Mouse (Mus musculus) lung, postnatal 36 days (tissue): ENCODE results near the gene Mylk3.
A peak's percentile ranks its signal among the peaks of the same experiment; 100 is the strongest.

Experiments used
- DNase-seq: peaks from one replicate; pipeline ENCODE4 v3.0.0; 2022; ENCODE audit warnings: mixed read lengths

Mylk3 gene

DNA sequence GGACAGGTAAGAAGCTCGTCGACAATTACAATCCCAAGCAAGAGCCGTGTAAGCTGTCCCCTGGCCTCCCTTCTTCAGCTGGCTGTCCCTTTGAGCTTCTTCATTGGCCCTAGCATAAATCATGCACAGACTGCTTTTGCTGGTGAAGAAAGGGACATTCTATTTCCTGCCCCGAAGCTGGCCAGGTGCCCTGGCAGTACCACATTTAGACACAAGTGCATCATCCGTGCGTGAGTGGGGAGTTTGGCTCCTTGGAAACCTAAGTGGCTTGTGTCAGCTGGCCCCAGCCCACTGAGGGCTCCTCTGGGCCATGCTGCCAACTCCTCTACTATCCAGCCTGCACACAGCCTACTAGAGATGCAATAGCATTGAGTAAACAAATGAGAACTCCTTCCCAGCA lies at the start of gene Mylk3:
Gene Mylk3, minus strand, starts transcription at position 141 of the 400 bp plus-strand sequence.
- no peak for DNase-seq

DNA sequence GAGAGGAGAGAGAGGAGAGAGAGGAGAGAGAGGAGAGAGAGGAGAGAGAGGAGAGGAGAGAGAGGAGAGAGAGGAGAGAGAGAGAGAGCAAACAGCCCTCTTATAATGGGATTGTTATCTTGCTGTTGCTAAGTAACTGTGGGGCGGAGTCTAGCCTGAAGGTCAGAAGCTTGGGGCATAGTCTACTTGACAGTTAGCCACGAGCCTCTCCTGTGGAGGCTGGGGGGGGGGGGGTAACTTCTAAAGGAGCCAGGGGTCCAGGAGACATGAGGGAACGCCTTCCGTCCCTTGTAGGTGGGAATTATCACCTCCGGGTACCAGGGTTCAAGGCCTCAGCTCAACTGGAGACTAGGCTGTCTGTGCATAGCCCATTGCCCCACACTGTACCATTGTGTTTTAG lies 49.6 kb upstream of the Mylk3 start:
- peak; percentile 59 for DNase-seq

DNA sequence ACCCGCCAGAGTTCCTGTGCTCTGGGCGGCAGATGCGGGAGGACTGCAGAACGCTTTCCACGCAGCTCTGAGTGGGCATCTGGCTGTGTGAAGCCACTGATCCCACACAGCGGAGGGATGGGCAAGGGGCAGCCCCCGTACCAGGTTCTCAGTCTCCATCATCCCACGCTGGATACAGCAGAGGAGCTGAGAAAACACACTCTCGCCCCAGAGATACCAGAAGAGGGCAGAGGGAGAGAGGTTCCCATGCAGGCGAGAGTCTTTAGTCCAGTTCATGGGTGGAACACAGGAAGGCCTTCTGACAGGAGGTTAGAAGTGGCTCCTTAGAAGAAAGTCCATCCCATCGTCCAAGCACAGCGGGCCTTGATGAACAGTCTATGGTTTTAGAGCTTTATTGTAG lies 48.7 kb upstream of the Mylk3 start:
- DNase-seq = no peak

DNA sequence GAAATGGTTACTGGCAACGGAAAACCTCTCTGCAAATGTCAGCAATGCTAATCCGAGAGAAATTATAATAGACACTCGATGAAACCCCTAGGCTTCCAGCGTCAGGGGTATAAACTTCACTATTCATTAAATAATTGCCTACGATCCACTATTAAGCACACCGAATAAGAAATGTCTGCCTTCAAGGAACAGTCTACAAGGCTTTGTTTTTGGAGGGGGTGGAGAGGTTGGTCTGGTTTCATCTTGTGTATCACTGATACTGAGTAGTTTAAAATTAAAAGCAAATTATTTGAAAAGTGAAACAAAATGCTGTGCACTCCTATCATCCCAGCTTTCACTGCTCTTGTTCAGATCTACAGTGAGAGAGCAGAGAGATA lies 46.9 kb upstream of the Mylk3 start:
- no peak for DNase-seq

DNA sequence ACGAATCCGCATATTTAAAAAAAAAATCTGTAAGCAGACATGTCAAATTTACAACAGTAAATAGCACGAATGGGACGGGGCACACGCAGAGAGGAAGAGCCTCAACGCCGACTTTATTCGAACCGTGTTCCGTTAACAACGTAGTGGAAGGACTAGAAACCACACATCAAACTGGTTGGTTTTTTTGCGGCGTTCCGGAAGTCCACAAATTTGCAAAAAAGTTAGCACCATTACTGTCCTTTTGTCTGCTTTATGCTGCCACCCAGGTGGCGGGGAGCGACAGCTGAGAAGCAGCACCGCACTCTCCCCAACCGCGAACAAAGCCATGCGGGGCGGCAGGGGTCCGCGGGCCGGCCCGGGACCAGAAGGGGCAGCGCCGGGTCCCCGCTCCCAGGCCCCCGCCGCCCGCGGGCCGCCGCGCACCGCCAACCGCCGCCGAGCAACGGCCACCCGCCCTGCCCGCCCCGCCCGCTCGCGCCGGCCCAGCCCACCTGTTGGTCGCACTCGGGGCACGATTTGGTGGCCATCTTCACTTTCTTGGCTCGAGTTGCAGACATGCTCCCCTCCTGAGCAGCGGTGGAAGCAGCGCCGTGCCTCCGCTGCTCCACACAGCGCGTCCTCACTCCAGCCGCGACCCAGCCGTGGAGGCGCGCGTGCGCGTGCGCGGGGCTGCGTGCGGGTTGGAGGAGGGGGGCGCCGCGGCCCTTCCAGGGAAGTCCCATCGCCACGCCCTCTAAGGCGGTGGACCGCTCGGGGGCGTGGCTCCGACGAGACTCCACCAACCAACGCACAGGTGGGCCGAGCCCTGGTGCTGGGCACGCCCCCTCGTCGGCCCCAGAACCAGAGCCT lies 46.2 kb upstream of the Mylk3 start, which contains the start of gene 4921524J17Rik:
Gene 4921524J17Rik, minus strand, starts transcription at position 666 of the 849 bp plus-strand sequence.
- peak; percentile 97 for DNase-seq

DNA sequence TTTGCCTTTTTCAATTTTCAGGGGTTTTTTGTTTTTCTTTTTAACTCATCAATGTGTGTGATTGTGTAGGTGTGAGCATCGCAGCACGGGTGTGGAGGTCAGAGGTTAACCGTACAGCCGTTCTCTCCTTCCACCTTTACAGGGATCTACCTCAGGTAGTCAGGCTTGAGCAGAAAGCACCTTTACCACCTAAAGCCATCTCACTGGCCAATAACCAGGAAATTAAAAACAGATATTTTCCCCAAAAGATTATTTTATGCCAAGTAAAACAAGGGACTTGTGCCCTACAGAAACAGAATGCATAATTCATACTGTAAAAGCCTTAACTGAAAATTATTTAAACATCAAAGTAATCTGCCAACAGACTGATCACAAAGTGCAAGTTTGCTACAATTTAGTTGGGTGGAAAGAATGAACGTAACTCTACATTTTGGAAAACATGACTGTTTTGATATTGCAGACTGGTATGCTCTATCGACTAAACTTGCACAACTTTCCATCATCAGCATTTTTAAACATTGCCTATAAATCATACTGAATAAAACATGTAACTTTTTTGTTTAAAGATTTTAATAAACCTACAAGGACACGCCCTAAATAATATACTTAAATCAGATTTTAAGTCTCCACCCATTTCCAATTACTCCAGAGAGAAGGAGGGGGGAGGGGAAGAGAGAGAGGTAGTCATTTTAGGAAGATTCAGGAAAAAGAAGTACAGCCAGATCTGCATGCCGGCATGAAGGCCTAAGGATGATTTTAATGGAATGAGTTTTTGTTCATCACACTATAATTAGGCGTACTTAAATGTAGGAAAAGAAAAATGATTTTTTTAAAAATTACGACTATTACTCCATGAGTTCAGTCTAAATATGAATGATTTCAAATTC lies 45.4 kb upstream of the Mylk3 start:
- peak; percentile 23 for DNase-seq

DNA sequence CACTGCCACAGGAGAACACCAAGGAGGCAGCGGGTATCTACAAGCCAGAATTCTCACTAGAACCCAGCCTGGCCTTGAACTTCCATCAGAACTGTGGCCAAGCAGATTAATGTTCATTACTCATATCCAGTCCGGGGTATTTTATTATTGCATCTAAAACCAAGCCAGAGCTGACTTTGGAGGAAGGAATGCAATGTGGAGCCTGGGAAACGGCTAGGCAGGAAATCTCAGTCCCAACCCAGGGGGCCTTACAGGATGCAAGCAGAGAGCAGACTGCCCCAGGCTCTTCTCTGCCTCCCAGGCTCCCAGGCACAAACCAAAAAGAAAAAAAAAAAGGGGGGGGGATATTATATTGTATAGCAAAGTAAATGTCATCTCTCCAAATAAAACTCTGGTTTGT lies 44.7 kb upstream of the Mylk3 start:
- peak; percentile 14 for DNase-seq

DNA sequence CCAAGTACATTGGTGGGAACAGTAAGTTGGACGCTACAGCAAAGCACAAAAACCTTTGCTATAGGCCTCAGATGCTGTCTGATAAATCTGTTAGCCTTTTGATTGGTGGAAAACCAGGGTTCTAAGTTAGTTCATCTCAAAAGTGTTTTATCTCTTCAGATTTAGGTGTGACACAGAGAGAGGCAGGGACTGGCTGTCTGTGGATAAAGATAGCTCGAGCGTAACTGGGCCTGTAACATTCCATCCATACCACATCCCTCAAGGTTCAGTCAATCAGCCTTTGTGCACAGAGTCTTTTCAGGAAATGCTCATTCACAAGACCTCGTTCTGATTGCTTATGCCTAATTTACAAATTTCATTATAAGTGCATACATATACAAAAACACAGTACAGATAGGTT lies 43.1 kb upstream of the Mylk3 start:
- DNase-seq = peak; percentile 20

DNA sequence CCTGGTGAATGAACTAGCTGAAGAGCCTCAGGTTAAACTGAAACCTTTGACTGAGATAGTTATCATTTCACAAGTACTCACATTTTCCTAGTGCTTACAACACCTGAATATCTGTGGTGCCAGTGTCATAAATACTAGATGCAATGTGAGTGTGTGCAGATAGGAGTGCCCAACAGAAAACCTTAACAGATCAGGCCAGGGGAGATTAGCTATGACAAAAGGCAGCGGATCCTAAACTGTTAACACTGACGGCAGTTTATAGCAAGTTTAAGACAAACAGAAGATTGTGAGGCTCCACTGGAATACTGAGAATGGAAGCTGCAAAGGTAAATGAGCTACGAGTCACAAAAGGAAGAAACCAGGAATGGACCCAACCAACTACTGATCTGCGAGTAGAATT lies 40.9 kb upstream of the Mylk3 start:
- no peak for DNase-seq

DNA sequence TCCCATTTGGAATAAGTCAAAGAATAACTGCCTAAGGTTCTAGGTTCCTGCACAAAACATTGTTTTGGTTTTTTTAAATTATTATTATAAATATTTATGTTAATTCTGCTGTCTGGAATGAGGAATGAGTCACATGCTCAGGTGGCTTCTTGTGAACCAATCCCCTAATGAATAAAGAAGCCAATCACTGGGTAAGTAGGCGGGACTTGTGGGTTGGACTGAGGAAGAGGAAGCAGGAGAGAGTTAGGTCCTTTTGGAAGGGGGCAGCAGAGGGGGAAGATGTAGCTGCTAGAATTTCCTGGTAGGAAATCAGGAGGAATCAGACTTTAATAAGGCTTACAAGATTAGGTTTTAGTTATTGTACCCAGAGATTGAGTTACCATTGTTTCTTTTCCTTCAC lies 35.2 kb upstream of the Mylk3 start:
- DNase-seq = no peak

DNA sequence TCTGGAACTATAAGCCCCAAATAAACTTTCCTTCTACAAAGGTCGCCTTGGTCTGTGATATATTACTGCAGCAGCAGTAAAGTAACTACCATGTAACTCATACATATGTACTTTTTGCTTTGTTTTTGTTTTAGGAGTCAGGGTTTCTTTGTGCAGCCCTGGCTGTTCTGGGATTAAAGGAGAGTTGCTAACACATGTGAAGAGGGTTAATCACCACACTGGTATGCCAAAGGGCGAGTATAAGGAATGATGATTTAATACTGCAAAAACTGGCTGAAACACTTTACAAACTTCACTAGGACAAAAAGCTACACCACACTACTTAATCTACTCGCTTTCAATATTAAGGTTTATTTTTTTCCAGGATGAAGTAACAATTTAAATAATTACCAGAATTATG lies 22.4 kb upstream of the Mylk3 start:
- no peak for DNase-seq

DNA sequence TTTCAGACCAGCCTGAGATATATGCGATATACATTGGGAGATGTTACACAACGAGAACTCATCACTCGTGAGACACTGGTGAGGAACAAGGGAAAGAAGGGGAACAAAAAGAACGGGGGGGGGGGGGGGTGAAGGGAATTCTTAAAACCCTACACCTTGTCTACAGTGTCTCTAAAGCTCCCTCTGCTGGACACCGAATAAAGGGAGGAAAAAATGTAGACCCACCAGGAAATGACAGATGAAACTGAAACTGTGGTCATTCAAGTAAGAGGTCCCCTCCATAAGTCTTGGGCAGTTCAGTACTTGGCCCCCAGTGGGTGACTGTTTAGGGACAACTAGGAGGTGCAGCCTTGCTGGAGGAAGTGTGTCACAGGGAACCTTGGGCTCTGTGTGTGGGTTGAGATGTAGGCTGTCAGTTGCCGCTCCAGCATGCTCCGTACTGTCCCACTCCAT lies 21.9 kb upstream of the Mylk3 start:
- DNase-seq = peak; percentile 78

DNA sequence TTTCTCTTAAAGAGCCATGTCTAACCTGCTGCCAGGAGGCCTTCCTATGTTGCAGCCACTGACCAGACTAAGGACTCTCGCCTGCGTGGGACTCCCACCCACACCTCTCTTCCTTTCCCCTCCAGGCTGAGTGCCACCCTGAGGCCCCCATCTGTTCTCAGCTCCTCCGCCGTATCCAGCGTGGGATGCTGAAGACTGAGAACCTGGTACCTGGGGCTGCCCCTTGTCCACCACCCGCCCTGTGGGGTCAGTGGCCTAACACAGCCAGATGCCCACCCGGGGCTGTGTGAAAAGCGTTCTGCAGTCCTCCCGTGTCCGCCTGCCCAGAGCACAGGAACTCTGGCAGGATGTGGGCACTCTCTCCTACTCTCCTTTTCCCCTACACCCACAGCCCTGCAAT lies 19.8 kb upstream of the Mylk3 start:
- DNase-seq = no peak

DNA sequence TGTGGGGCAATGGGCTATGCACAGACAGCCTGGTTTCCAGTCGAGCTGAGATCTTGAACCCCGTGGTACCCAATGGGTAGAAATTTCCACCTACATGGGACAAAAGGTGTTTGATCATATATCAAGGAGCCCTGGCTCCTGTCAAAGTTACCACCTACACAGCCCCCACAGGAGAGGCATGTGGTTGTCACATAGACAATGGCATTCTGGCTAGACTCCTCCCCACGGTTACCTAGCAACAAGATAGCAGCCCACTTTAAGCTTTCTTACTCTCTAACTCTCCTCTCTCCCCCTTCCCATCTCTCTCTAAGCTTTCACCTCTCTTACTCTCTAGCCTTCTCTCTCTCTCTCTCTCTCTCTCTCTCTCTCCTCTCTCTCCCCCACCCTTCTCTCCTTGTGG lies 19.3 kb upstream of the Mylk3 start:
- DNase-seq = no peak

DNA sequence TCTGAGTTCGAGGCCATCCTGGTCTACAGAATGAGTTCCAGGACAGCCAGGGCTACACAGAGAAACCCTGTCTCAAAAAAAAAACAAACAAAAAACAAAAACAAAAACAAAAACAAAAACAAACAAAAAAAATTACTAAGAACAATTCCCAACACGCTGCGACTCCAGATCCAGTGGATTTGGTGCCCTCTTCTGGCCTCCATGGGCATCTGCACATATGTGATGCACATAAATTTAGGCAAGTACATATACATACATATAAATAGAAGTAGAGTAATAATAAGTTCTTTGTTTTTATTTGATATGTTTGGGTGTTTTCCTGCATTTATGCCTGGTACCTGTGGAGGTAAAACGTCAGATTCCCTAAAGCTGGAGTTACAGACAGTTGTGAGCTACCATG lies 12.4 kb upstream of the Mylk3 start:
- DNase-seq = no peak

DNA sequence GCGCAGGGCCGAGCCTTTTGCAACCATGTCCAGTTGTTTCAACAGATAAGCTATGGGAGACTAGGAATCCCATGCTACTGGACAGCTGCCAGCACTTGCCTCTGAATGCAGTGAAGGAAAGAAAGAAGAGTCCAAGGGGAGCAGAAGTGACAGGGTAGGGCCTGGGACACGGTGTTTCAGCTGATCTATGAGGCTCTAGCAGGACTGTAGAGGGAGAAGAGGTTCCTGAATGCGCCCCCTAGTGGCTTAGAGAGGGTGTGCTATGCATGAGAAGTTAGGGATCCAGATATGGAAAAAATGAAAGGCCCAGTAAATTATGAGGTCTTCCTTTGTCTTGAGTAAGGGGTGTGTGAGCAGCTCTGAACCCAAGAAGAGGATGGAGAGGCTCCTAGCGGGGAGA lies 11.4 kb upstream of the Mylk3 start:
- peak; percentile 80 for DNase-seq

DNA sequence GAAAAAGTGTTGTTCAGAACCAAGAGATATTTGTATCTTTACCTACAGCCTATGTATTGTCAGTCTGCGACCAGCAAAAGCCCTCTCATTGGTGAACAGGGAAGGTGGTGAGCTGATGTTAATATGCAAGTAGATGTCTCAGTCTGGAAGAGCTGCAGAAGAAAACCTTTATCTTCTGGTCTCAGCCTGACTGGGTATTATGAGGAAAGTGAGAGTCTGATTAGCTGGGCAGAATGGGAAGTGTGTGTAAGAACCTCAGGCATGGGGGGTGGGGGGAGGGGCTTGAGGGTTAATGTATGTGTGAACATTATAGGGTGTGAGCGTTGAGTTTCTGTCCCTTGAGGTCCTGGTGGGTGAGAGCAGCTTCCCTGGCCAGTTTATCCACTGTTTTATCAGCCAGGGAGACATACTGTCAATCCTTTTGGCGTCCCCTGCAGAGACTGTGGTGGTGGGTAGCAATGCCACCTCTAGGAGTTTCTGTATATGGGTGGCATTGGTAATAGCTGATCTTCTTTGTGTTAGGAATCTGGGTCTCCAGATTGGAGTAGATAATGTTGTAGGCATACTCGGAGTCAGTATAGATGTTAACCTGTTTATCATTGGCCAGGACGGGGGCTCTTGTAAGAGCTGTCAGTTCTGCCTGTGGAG lies 10.4 kb upstream of the Mylk3 start:
- no peak for DNase-seq

DNA sequence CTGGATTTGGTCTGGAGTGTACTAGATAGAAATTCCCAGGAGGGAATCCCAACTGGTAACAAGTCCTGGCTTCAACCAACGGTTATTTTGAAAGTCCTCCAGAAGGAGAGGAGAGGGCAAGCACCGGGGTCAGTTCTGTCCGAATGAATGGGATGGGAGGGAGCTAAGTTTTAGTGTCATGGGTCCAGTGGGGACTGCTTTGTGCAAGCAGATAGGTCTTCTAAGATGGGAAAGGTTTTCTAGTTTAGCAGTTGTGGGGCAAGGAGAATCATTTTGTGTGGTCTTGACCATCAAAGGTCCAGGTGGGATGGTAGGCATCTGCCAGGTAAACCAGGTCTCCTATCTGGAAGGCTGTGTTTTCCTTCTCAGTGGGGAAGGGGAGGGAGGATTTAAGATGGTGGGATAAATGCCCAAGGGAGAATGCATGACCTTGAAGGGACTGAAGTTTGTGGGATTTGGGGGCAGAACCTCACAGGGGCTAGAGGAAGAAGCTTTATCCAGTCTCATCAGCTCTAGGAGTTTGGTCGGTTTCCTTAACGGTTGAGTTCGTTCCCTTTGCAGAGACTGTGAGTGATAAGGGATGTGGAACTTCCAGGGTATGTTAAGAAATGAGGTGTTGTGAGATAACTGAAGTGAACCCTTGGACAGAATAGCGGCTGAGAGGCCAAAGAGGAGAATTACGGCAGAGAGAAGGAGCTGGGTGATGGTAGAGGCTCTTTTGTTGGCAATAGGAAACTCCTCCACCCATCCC lies 9.7 kb upstream of the Mylk3 start:
- DNase-seq = no peak

DNA sequence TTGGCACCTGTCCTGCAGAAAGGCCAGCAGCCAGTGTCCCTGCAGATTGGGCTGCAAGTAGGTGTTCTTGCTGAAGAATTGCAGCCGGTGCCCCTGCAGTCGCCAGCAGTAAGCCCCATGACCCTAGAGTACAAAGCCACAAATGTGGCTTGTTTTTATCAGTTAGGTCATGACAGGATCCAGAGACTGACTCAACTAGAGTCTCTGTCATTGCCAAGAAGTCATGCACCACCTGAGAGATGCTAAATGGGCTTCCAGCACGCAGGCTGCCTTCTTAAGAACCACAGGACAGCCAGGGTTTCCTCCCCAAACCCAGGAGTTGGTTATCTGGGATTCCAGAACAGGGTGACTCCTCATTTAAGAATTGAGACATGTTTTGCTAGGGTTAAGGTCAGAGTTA lies 8.9 kb upstream of the Mylk3 start:
- no peak for DNase-seq

DNA sequence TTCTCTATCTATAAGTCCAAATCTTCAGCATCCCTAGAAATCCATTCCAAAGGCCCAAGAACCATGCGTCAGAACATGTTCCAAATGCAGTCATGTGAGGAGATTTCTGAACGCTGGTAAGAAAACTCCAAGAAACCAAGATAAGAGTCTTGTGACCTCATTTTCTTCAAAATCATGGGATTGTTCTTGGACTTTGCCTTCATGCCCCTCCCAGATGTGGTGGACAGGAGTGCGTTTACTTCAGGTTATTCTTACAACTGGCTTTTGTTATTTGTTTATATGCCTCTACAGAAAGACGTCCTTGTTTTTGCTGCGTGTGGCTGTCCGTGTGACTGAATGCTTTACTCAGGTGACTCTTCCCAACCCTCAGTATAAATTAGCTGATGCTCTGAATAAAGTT lies 7.1 kb upstream of the Mylk3 start:
- DNase-seq = no peak

DNA sequence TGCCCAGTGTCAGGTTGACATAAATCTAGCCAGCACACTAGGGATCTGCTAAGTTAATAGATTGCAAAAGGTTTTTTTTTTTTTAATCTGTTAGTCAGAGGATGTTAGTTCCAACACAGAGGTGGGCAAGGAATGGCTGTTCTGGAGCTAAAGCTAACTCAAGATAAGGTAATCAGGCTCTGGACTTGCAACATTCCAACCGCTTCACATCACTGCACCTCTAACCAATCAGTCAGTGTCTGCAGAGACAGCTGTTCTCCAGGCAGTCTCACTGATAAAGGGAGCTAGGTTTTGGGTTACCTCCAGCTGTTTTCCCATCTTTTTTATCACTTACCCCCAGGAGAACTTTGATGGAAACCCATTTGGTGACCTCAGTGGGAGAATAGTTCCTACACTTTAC lies 5.3 kb upstream of the Mylk3 start:
- no peak for DNase-seq

DNA sequence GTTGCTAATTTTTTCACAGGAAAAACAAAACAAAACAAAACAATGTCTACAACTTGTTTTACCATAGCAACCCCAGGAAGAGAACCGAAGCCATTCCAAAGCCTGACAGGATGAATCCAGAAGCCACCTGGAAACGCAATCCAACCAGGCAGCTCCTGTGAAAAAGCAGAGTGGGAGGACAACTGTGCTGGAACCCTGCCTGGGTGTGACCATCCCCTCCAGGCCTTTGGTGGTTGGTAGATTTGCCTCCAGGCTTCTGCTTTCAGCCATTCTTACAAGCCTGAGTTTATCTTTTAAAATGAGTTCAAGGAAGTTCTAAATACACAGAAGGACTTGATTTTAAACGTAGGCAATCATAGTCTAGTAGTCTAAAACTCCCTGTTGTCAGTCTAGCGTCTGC lies 4.2 kb downstream of the Mylk3 start:
- no peak for DNase-seq

DNA sequence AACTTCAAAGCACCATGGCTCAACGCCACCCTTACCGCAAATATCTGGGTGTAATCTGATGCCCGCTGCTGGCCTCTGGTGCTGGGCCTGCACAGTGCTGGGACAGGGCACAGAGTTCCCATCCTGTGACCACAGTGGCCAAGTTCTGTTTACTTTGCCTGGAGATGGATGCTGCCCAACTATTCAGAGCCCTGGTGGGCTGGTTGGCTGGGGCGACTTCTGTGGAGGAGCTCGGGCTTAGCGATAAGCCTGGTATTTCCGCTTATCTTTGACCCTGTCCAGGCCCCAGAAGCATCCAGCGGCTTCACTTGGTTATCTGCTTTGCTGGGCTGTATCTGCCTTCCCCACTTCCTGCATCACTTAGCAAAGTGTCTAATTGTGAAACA lies 5.3 kb downstream of the Mylk3 start:
- peak; percentile 82 for DNase-seq
